Mouse (Mus musculus) kidney, adult 11 months (tissue): ENCODE data around the gene Plbd1.

Experiments used
- DNase-seq: peaks from one replicate; pipeline ENCODE4 v3.0.0; 2022

Gene Plbd1

GRCm38 (mm10) chr6:136647455-136647861 lies 14.3 kb downstream of the Plbd1 start:
- DNase-seq: no peak

GRCm38 (mm10) chr6:136646207-136646606 lies 15.5 kb downstream of the Plbd1 start:
- DNase-seq: no peak

GRCm38 (mm10) chr6:136645754-136646153 lies 16.0 kb downstream of the Plbd1 start:
- DNase-seq: no peak

- no peak for DNase-seq
Measured at GRCm38 (mm10) chr6:136644171-136644570, 17.6 kb downstream of the Plbd1 start.

- no peak for DNase-seq
Measured at GRCm38 (mm10) chr6:136634982-136635381, 26.7 kb downstream of the Plbd1 start.

- no peak for DNase-seq
Measured at GRCm38 (mm10) chr6:136633719-136634118, 28.0 kb downstream of the Plbd1 start.

- no peak for DNase-seq
Measured at GRCm38 (mm10) chr6:136633154-136633553, 28.6 kb downstream of the Plbd1 start.

GRCm38 (mm10) chr6:136631945-136632534 lies 29.7 kb downstream of the Plbd1 start:
- DNase-seq: no peak

- DNase-seq: no peak
Measured at GRCm38 (mm10) chr6:136631519-136631918, 30.2 kb downstream of the Plbd1 start.

GRCm38 (mm10) chr6:136629639-136630038 lies 32.1 kb downstream of the Plbd1 start:
- DNase-seq: no peak

GRCm38 (mm10) chr6:136625421-136625820 lies 36.3 kb downstream of the Plbd1 start:
- no peak for DNase-seq

GRCm38 (mm10) chr6:136620361-136621139 lies 41.2 kb downstream of the Plbd1 start:
- peak; percentile 54 for DNase-seq

GRCm38 (mm10) chr6:136614156-136614555 lies 47.6 kb downstream of the Plbd1 start:
- no peak for DNase-seq

GRCm38 (mm10) chr6:136612312-136612711 lies 49.4 kb downstream of the Plbd1 start:
- no peak for DNase-seq

- DNase-seq: no peak
Measured at GRCm38 (mm10) chr6:136611351-136612215, 50.1 kb downstream of the Plbd1 start.

- DNase-seq: no peak
Measured at GRCm38 (mm10) chr6:136602601-136603000, 59.1 kb downstream of the Plbd1 start.

GRCm38 (mm10) chr6:136594541-136594940 lies 67.2 kb downstream of the Plbd1 start:
- no peak for DNase-seq

- no peak for DNase-seq
Measured at GRCm38 (mm10) chr6:136590739-136591138, 71.0 kb downstream of the Plbd1 start.

GRCm38 (mm10) chr6:136566002-136566401 lies 95.7 kb downstream of the Plbd1 start:
- DNase-seq: no peak
